8 mouse cellular contexts compared by ENCODE assay signal in genomic region chr19:21037448-21038077, GRCm38 (mm10).
A peak's percentile ranks its signal among the peaks of the same experiment; 100 is the strongest.
DNase-seq lines count a peak whose midpoint lies in the region; ATAC-seq and TF ChIP-seq lines count a peak whose summit lies in the region.

No protein-coding gene starts in this region.

- DNase-seq in right cerebral cortex, postnatal 10 days (ENCODE audit: low spot score in 2 of 2): peak; percentile 32 to 39
- no peak for DNase-seq in right cerebral cortex, adult 18-20 months
- peak; percentile 72 for DNase-seq in ZHBTc4 (ENCODE audit: low read depth, low spot score)
- peak; percentile 83 for DNase-seq in embryonic facial prominence, embryonic 11.5 days (ENCODE audit: low spot score)
- DNase-seq in intestine, embryonic 14.5 days (ENCODE audit: low spot score): peak; percentile 67
- DNase-seq in lung, postnatal 0 days (ENCODE audit: low spot score): peak; percentile 78
- peak; percentile 76 for DNase-seq in retina, postnatal 1 day

- ATAC-seq in embryonic facial prominence, embryonic 11.5 days (replicated peaks; ENCODE audit: insufficient number of reproducible peaks, low FRiP score, low TSS enrichment, low read depth): no peak
- ATAC-seq in intestine, embryonic 14.5 days (replicated peaks; ENCODE audit: low FRiP score, low TSS enrichment, low read depth): peak; percentile 16; the same call in 1 of the 2 replicates
- peak; percentile 50; the same call in 1 of the 2 replicates for ATAC-seq in lung, postnatal 0 days
- ATAC-seq in erythroblast, adult 5-6 weeks (replicated peaks; ENCODE audit: low FRiP score, poor library complexity, severe bottlenecking): no peak

- H3K27ac ChIP-seq in embryonic facial prominence, embryonic 11.5 days (replicated peaks; ENCODE audit: low read depth, low read length): no peak overlapping the region
- H3K27ac ChIP-seq in intestine, embryonic 14.5 days (ENCODE audit: low read depth): no peak overlapping the region
- no peak overlapping the region for H3K27ac ChIP-seq in lung, postnatal 0 days (ENCODE audit: low read length)

- no peaks in the 10 kb centered on the region for H3K27me3 ChIP-seq in embryonic facial prominence, embryonic 11.5 days (ENCODE audit: control insufficient read depth, insufficient read depth, low read length)
- H3K27me3 ChIP-seq in intestine, embryonic 14.5 days (replicated peaks; ENCODE audit: control insufficient read depth, insufficient read depth, low read length): no peaks in the 10 kb centered on the region
- no peaks in the 10 kb centered on the region for H3K27me3 ChIP-seq in lung, postnatal 0 days (replicated peaks; ENCODE audit: insufficient read depth, low read length)

- no peaks in the 10 kb centered on the region for H3K36me3 ChIP-seq in embryonic facial prominence, embryonic 11.5 days (replicated peaks; ENCODE audit: control insufficient read depth, insufficient read depth, low read depth, low read length)
- H3K36me3 ChIP-seq in intestine, embryonic 14.5 days (ENCODE audit: control insufficient read depth, insufficient read depth, low read length): no peaks in the 10 kb centered on the region
- H3K36me3 ChIP-seq in lung, postnatal 0 days (ENCODE audit: insufficient read depth, low read length): no peaks in the 10 kb centered on the region

- no peaks in the 10 kb centered on the region for H3K4me1 ChIP-seq in embryonic facial prominence, embryonic 11.5 days (ENCODE audit: control insufficient read depth, insufficient read depth, low read length)
- peaks cover 13% of the 10 kb centered on the region for H3K4me1 ChIP-seq in intestine, embryonic 14.5 days (replicated peaks; ENCODE audit: control insufficient read depth, insufficient read depth, low read length)
- H3K4me1 ChIP-seq in lung, postnatal 0 days (ENCODE audit: insufficient read depth, low read depth, low read length): no peaks in the 10 kb centered on the region

- H3K4me3 ChIP-seq in embryonic facial prominence, embryonic 11.5 days (ENCODE audit: low read depth, low read length): no peak overlapping the region
- no peak overlapping the region for H3K4me3 ChIP-seq in intestine, embryonic 14.5 days (ENCODE audit: low read depth, low read length)
- H3K4me3 ChIP-seq in lung, postnatal 0 days (ENCODE audit: low read depth, low read length): no peak overlapping the region

- no peaks in the 10 kb centered on the region for H3K9me3 ChIP-seq in embryonic facial prominence, embryonic 11.5 days (replicated peaks; ENCODE audit: control insufficient read depth, low read length)
- no peaks in the 10 kb centered on the region for H3K9me3 ChIP-seq in intestine, embryonic 14.5 days (ENCODE audit: control insufficient read depth, low read length)
- H3K9me3 ChIP-seq in lung, postnatal 0 days (ENCODE audit: low read length): no peaks in the 10 kb centered on the region

- no peak overlapping the region for H3K4me2 ChIP-seq in embryonic facial prominence, embryonic 11.5 days (ENCODE audit: low read depth, low read length)
- H3K4me2 ChIP-seq in intestine, embryonic 14.5 days (ENCODE audit: low read length): no peak overlapping the region
- no peak overlapping the region for H3K4me2 ChIP-seq in lung, postnatal 0 days (replicated peaks; ENCODE audit: low read depth, low read length)

- peak; percentile 78 for TF ChIP-seq CTCF in lung, postnatal 0 days (IDR thresholded peaks at IDR 0.05)

- peak; percentile 38; the same call in 1 of the 2 replicates for TF ChIP-seq EP300 in lung, postnatal 0 days (IDR thresholded peaks at IDR 0.05)

- 46% methylated on average over 10 of the region's 10 CpGs for WGBS in embryonic facial prominence, embryonic 11.5 days
- WGBS in intestine, embryonic 14.5 days: 41% methylated on average over 10 of the region's 10 CpGs
- 27% methylated on average over 10 of the region's 10 CpGs for WGBS in lung, postnatal 0 days

- H3K9ac ChIP-seq in embryonic facial prominence, embryonic 11.5 days (replicated peaks; ENCODE audit: low read length): no peak overlapping the region
- no peak overlapping the region for H3K9ac ChIP-seq in intestine, embryonic 14.5 days (ENCODE audit: low read length)
- no peak overlapping the region for H3K9ac ChIP-seq in lung, postnatal 0 days (replicated peaks; ENCODE audit: low read depth)

Comparison
In these comparisons a context has a peak if more than half of its experiments do, and no peak if none do; other contexts are left out.
1. ATAC-seq: peak in intestine, embryonic 14.5 days (single experiment) and lung, postnatal 0 days (single experiment); none in embryonic facial prominence, embryonic 11.5 days (single experiment) and erythroblast, adult 5-6 weeks (single experiment).